Mouse (Mus musculus): Measurements from ENCODE around the gene Mllt3. TPM values are rescaled to one million over a fixed set of nuclear protein-coding genes. Genes with fewer than 3 reads are reported as not detected.

The Mllt3 gene
- polyA plus RNA-seq, 2 experiments: 23.4 to 41.3 TPM

GRCm38 (mm10) chr4:87811899-87812298 is 221.3 kb downstream of the Mllt3 start:
- Histone ChIP-seq H3K9me3 (ENCODE audit: control insufficient read depth, low read length) (no peaks in the 10 kb centered on the region), H3K27me3 (ENCODE audit: control insufficient read depth, insufficient read depth, low read length) (no peaks in the 10 kb centered on the region), H3K36me3 (ENCODE audit: control insufficient read depth, insufficient read depth, low read length) (no peaks in the 10 kb centered on the region), H3K4me1 (ENCODE audit: control insufficient read depth, insufficient read depth, low read length) (no peaks in the 10 kb centered on the region), H3K9ac (ENCODE audit: low read depth, low read length, severe bottlenecking) (no peak overlapping the region), H3K27ac (replicated peaks; ENCODE audit: low read depth, low read length) (no peak overlapping the region), H3K4me3 (replicated peaks; ENCODE audit: low read length) (no peak overlapping the region), H3K4me2 (replicated peaks; ENCODE audit: low read depth, low read length, severe bottlenecking) (no peak overlapping the region)
- 81% methylated on average over 2 of the region's 2 CpGs for WGBS
- ATAC-seq (ENCODE audit: low FRiP score, low read depth) (no peak), DNase-seq (ENCODE audit: low spot score) (no peak)
- TF ChIP-seq POLR2A (IDR thresholded peaks at IDR 0.05; ENCODE audit: borderline replicate concordance, extremely low read depth, insufficient read depth, insufficient read length): no peak

- Histone ChIP-seq H3K9ac (ENCODE audit: low read depth, low read length, severe bottlenecking) (no peak overlapping the region), H3K36me3 (ENCODE audit: control insufficient read depth, insufficient read depth, low read length) (no peaks in the 10 kb centered on the region), H3K4me1 (ENCODE audit: control insufficient read depth, insufficient read depth, low read length) (0 out of 2 replicates have a peak, but pooled peaks cover 4% of the 10 kb centered on the region), H3K27ac (replicated peaks; ENCODE audit: low read depth, low read length) (no peak overlapping the region), H3K4me2 (replicated peaks; ENCODE audit: low read depth, low read length, severe bottlenecking) (no peak overlapping the region), H3K27me3 (ENCODE audit: control insufficient read depth, insufficient read depth, low read length) (no peaks in the 10 kb centered on the region), H3K4me3 (replicated peaks; ENCODE audit: low read length) (no peak overlapping the region), H3K9me3 (ENCODE audit: control insufficient read depth, low read length) (no peaks in the 10 kb centered on the region)
- WGBS: 24% methylated on average over 6 of the region's 6 CpGs
- DNase-seq (ENCODE audit: low spot score): no peak
- TF ChIP-seq POLR2A (IDR thresholded peaks at IDR 0.05; ENCODE audit: borderline replicate concordance, extremely low read depth, insufficient read depth, insufficient read length): no peak
- no peak for ATAC-seq (ENCODE audit: low FRiP score, low read depth)
Observed at GRCm38 (mm10) chr4:87806196-87806987, 226.8 kb downstream of the Mllt3 start.

- TF ChIP-seq POLR2A (IDR thresholded peaks at IDR 0.05; ENCODE audit: borderline replicate concordance, extremely low read depth, insufficient read depth, insufficient read length): no peak
- 0 out of 2 replicates have a peak, but pooled peaks cover 4% of the 10 kb centered on the region for H3K4me1 ChIP-seq (ENCODE audit: control insufficient read depth, insufficient read depth, low read length)
- H3K27ac ChIP-seq (replicated peaks; ENCODE audit: low read depth, low read length): no peak overlapping the region
- 44% methylated on average over 3 of the region's 3 CpGs for WGBS
- H3K9ac ChIP-seq (ENCODE audit: low read depth, low read length, severe bottlenecking): no peak overlapping the region
- no peak for ATAC-seq (ENCODE audit: low FRiP score, low read depth)
- no peaks in the 10 kb centered on the region for H3K36me3 ChIP-seq (ENCODE audit: control insufficient read depth, insufficient read depth, low read length)
- no peak overlapping the region for H3K4me3 ChIP-seq (replicated peaks; ENCODE audit: low read length)
- no peak overlapping the region for H3K4me2 ChIP-seq (replicated peaks; ENCODE audit: low read depth, low read length, severe bottlenecking)
- no peak for DNase-seq (ENCODE audit: low spot score)
- H3K27me3 ChIP-seq (ENCODE audit: control insufficient read depth, insufficient read depth, low read length): no peaks in the 10 kb centered on the region
- no peaks in the 10 kb centered on the region for H3K9me3 ChIP-seq (ENCODE audit: control insufficient read depth, low read length)
Observed at GRCm38 (mm10) chr4:87804576-87804975, 228.6 kb downstream of the Mllt3 start.

- H3K9ac ChIP-seq (ENCODE audit: low read depth, low read length, severe bottlenecking): no peak overlapping the region
- H3K9me3 ChIP-seq (ENCODE audit: control insufficient read depth, low read length): no peaks in the 10 kb centered on the region
- H3K27ac ChIP-seq (replicated peaks; ENCODE audit: low read depth, low read length): no peak overlapping the region
- DNase-seq (ENCODE audit: low spot score): no peak
- 78% methylated on average over 3 of the region's 3 CpGs for WGBS
- H3K4me1 ChIP-seq (ENCODE audit: control insufficient read depth, insufficient read depth, low read length): 0 out of 2 replicates have a peak, but pooled peaks cover 4% of the 10 kb centered on the region
- no peak for TF ChIP-seq POLR2A (IDR thresholded peaks at IDR 0.05; ENCODE audit: borderline replicate concordance, extremely low read depth, insufficient read depth, insufficient read length)
- no peak for ATAC-seq (ENCODE audit: low FRiP score, low read depth)
- no peaks in the 10 kb centered on the region for H3K27me3 ChIP-seq (ENCODE audit: control insufficient read depth, insufficient read depth, low read length)
- H3K36me3 ChIP-seq (ENCODE audit: control insufficient read depth, insufficient read depth, low read length): no peaks in the 10 kb centered on the region
- H3K4me2 ChIP-seq (replicated peaks; ENCODE audit: low read depth, low read length, severe bottlenecking): no peak overlapping the region
- H3K4me3 ChIP-seq (replicated peaks; ENCODE audit: low read length): no peak overlapping the region
Observed at GRCm38 (mm10) chr4:87803313-87803712, 229.9 kb downstream of the Mllt3 start.

- no peaks in the 10 kb centered on the region for H3K36me3 ChIP-seq (ENCODE audit: control insufficient read depth, insufficient read depth, low read length)
- H3K4me3 ChIP-seq (replicated peaks; ENCODE audit: low read length): no peak overlapping the region
- DNase-seq (ENCODE audit: low spot score): no peak
- TF ChIP-seq POLR2A (IDR thresholded peaks at IDR 0.05; ENCODE audit: borderline replicate concordance, extremely low read depth, insufficient read depth, insufficient read length): no peak
- no peaks in the 10 kb centered on the region for H3K9me3 ChIP-seq (ENCODE audit: control insufficient read depth, low read length)
- ATAC-seq (ENCODE audit: low FRiP score, low read depth): no peak
- 50% methylated on average over 4 of the region's 4 CpGs for WGBS
- no peak overlapping the region for H3K27ac ChIP-seq (replicated peaks; ENCODE audit: low read depth, low read length)
- H3K27me3 ChIP-seq (ENCODE audit: control insufficient read depth, insufficient read depth, low read length): no peaks in the 10 kb centered on the region
- no peak overlapping the region for H3K9ac ChIP-seq (ENCODE audit: low read depth, low read length, severe bottlenecking)
- 0 out of 2 replicates have a peak, but pooled peaks cover 4% of the 10 kb centered on the region for H3K4me1 ChIP-seq (ENCODE audit: control insufficient read depth, insufficient read depth, low read length)
- no peak overlapping the region for H3K4me2 ChIP-seq (replicated peaks; ENCODE audit: low read depth, low read length, severe bottlenecking)
Observed at GRCm38 (mm10) chr4:87802140-87802539, 231.0 kb downstream of the Mllt3 start.

All from limb, embryonic 14.5 days (tissue).